Comparison of ENCODE assay signal across 35 mouse cellular contexts in genomic region chr10:36317911-36318310, GRCm38 (mm10).
"Had no signal": no experiment of that assay in that cellular context is flagged by ENCODE, and none has a peak within 500 bp of the region (broad histone marks: within the 10 kb centered on the region; RNA-seq: fewer than 3 reads in every experiment).

No protein-coding gene starts in this region.

- H3K27ac ChIP-seq: heart, embryonic 13.5 days; heart, embryonic 15.5 days; hindbrain, embryonic 10.5 days; hindbrain, embryonic 12.5 days; hindbrain, embryonic 13.5 days; hindbrain, embryonic 14.5 days; hindbrain, embryonic 15.5 days; hindbrain, postnatal 0 days; intestine, embryonic 15.5 days; kidney, embryonic 15.5 days; kidney, postnatal 0 days; layer of hippocampus, adult 2 months; left cerebral cortex, adult 2 months had no signal

- ATAC-seq: hindbrain, embryonic 16.5 days; hindbrain, postnatal 0 days; inflammation-experienced regulatory T-cells, adult 6 months; intestine, embryonic 15.5 days; intestine, embryonic 16.5 days; intestine, postnatal 0 days had no signal

- H3K9ac ChIP-seq: heart, embryonic 12.5 days; heart, embryonic 13.5 days; heart, embryonic 15.5 days; hindbrain, embryonic 12.5 days; hindbrain, embryonic 13.5 days; hindbrain, embryonic 14.5 days; hindbrain, embryonic 15.5 days; intestine, embryonic 15.5 days; kidney, embryonic 15.5 days had no signal

- H3K4me2 ChIP-seq: heart, embryonic 11.5 days; heart, embryonic 12.5 days; heart, embryonic 13.5 days; heart, embryonic 15.5 days; hindbrain, embryonic 12.5 days; hindbrain, embryonic 13.5 days; hindbrain, embryonic 14.5 days; hindbrain, embryonic 15.5 days; intestine, embryonic 15.5 days; kidney, embryonic 15.5 days had no signal

- H3K4me1 ChIP-seq: heart, embryonic 12.5 days; heart, embryonic 13.5 days; heart, embryonic 15.5 days; hindbrain, embryonic 10.5 days; hindbrain, embryonic 12.5 days; hindbrain, embryonic 13.5 days; hindbrain, embryonic 15.5 days; intestine, embryonic 15.5 days; kidney, embryonic 15.5 days had no signal

- H3K27me3 ChIP-seq: heart, embryonic 12.5 days; heart, embryonic 13.5 days; heart, embryonic 15.5 days; hindbrain, embryonic 12.5 days; hindbrain, embryonic 13.5 days; hindbrain, embryonic 15.5 days; intestine, embryonic 15.5 days; kidney, embryonic 15.5 days had no signal

- H3K36me3 ChIP-seq: heart, embryonic 12.5 days; heart, embryonic 13.5 days; heart, embryonic 15.5 days; hindbrain, embryonic 10.5 days; hindbrain, embryonic 12.5 days; hindbrain, embryonic 13.5 days; hindbrain, embryonic 15.5 days; intestine, embryonic 15.5 days; kidney, embryonic 15.5 days had no signal

- H3K4me3 ChIP-seq: heart, embryonic 12.5 days; heart, embryonic 13.5 days; heart, embryonic 15.5 days; hindbrain, embryonic 10.5 days; hindbrain, embryonic 12.5 days; hindbrain, embryonic 13.5 days; hindbrain, embryonic 15.5 days; intestine, embryonic 15.5 days; kidney, embryonic 15.5 days; layer of hippocampus, adult 2 months; left cerebral cortex, adult 2 months had no signal

- H3K9me3 ChIP-seq: heart, embryonic 12.5 days; heart, embryonic 13.5 days; heart, embryonic 15.5 days; hindbrain, embryonic 10.5 days; hindbrain, embryonic 12.5 days; hindbrain, embryonic 13.5 days; hindbrain, embryonic 15.5 days; intestine, embryonic 15.5 days; kidney, embryonic 15.5 days had no signal

- DNase-seq: heart, postnatal 10 days; heart, postnatal 14 days; heart, postnatal 36 days; heart, postnatal 4 days; kidney, adult 11 months; kidney, adult 18-20 months; kidney, adult 2 months; kidney, adult 8-10 months; kidney, adult 9 months; kidney, postnatal 10 days; kidney, postnatal 14 days; kidney, postnatal 25 days; kidney, postnatal 36 days; kidney, postnatal 4 days; layer of hippocampus, adult 9-11 months; layer of hippocampus, postnatal 36 days had no signal
